Mouse (Mus musculus) ovary, adult 2 months (tissue): ENCODE measurements around the gene Krt16. TPM values are rescaled to one million over a fixed set of nuclear protein-coding genes. Genes with fewer than 3 reads are reported as not detected.

Source experiments
- polyA plus RNA-seq: library from polyadenylated mRNA; depleted of rRNA; stranded (reverse); fragments of >200 nt; gene quantifications from 2 replicates; pipeline ENCODE4 v1.2.3, GENCODE M21; 2012; rRNA removed

The Krt16 gene
- polyA plus RNA-seq: not detected in 2 replicates

DNA sequence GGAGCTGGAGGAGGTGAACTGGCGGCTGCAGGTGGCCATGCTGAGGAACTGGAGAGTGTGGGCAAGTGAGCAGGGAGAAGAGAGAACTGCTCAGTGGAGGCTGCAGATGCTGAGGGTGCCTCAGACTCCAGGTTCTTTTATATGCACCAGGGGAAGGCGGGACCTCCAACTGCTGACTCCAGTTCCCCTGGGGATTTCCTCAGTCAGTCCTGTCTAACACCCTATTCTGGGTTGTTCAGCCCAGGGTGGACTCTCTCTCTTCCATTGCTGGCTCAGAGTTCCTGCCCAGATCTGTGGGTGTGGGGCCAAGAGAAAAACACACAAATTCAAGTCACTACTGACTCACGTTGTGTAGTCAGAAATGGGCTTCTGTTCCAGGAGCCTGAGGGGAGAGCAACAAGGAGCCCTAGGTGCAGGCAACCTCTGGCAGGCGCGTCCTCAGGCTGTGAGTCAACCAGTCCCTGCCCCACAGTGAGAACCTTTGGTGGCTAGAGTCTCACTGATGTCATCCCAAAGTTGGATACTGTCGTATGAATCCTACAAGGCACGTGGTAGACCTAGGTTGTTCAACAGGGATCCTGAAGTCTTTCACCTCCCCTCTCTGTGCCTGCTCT is at the start of gene Krt16:
Gene Krt16 (minus strand): TSS at position 51 of the 614 bp plus-strand sequence.

DNA sequence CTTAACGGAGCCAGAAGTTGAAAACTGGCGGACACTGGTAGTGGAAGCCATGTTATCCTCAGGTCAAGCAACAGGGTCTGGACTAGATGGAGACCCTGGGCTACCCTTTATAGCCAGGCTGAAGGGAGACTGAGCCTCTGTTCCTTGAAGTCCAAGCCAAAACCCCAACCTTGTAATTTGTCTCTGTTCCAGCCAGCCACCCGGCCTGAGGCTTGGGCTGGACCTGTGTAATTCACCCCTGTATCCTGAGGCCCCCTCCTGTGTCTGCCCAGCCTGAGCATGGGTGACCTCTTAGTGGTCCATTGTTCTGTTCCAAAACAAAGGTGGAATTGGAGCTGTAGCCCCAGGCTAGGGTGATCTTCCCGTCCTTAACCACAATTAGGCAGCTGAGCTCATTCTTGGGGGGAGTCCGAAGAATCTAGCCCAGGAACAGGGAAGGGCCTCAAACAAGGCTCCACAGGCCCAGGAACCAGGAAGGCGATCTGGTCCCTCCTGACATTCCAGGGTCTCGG is 21.2 kb upstream of the Krt16 start, which contains the start of gene Krt42:
Gene Krt42 (minus strand): TSS at position 51 of the 512 bp plus-strand sequence.

DNA sequence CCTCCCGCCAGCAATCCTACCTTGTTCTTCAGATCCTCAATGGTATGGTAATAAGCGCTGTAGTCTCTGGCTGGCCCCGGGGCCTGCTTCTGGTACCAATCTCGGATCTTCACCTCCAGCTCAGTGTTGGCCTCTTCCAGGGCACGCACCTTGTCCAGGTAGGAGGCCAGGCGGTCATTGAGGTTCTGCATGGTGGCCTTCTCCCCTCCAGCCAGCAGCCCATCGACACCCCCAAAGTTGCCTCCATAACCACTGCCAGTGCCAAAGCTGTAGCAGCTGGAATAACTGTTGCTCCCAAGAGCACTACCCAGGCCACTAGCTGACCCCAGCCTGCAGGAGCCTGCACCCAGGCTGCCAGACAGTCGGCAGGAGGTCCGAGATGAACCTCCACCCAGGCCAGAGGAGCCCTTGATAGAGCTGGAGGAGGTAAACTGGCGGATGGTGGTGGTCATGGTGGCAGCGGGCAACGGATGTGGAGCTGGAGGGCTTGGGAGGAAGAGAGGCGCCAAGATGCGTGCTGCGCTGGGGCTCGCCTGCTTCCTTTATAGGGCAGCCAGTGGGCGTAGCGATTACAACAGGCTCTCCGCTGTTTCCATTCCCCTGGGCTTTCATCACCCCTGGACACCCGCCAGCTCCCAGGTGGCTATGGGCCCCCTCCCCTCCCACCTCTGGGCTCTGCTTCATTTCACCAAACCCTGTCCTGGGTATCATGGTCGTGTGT is 12.0 kb upstream of the Krt16 start, which contains the start of gene Krt17:
Gene Krt17 (minus strand): TSS at position 516 of the 721 bp plus-strand sequence.

DNA sequence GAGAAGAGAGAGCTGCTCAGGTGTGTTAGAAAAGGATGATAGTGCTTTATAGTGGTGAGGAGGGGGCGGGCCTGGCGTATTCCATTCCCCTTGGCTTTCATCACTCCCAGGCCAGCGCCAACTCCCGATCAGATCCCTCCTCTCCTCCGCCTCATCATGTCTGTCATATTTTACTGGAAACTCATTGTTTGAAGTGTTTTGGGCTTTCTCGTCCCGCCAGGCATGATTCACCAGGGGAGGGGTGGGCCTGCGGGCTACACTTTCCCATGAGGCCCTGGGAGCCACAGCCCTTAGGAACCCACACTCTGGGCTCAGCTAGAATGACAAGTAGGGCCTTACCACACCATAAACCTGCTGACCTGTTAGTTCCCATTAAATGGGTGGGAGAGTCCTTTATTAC is 41.2 kb downstream of the Krt16 start, which contains the start of gene Krt14:
Gene Krt14 (minus strand): TSS at position 51 of the 400 bp plus-strand sequence.

Other genes starting within 250 kb of the Krt16 start
- not detected in 2 replicates for gene Krt33a, start 232.7 kb downstream of the Krt16 start, polyA plus RNA-seq
- gene Krt33b, start 219.0 kb downstream of the Krt16 start, polyA plus RNA-seq: not detected in 2 replicates
- gene Krt34, start 207.3 kb downstream of the Krt16 start, polyA plus RNA-seq: not detected in 2 replicates
- not detected in 2 replicates for gene Krt31, start 198.4 kb downstream of the Krt16 start, polyA plus RNA-seq
- not detected in 2 replicates for gene Krt32, start 160.7 kb downstream of the Krt16 start, polyA plus RNA-seq
- gene Krt35, start 152.7 kb downstream of the Krt16 start, polyA plus RNA-seq: 0.07 TPM in 1 of 2 replicates, not detected in the other
- 0.52 and 1.2 TPM in 2 replicates for gene Krt36, start 143.3 kb downstream of the Krt16 start, polyA plus RNA-seq
- gene Krt13, start 127.3 kb downstream of the Krt16 start, polyA plus RNA-seq: 1.1 and 1.3 TPM in 2 replicates
- gene Krt15, start 113.0 kb downstream of the Krt16 start, polyA plus RNA-seq: 0.51 and 0.58 TPM in 2 replicates
- gene Krt19, start 100.2 kb downstream of the Krt16 start, polyA plus RNA-seq: 323 and 438 TPM in 2 replicates
- gene Krt9, start 55.7 kb downstream of the Krt16 start, polyA plus RNA-seq: not detected in 2 replicates
- 0.15 and 0.37 TPM in 2 replicates for gene Krt14, start 41.4 kb downstream of the Krt16 start, polyA plus RNA-seq
- gene Krt17, start 12.1 kb upstream of the Krt16 start, polyA plus RNA-seq: 1.3 and 2.0 TPM in 2 replicates
- not detected in 2 replicates for gene Krt42, start 21.0 kb upstream of the Krt16 start, polyA plus RNA-seq
- gene Eif1, start 71.0 kb upstream of the Krt16 start, polyA plus RNA-seq: 84.8 and 87.3 TPM in 2 replicates
- gene Gast, start 85.5 kb upstream of the Krt16 start, polyA plus RNA-seq: not detected in 2 replicates
- 8.1 and 8.9 TPM in 2 replicates for gene Hap1, start 107.2 kb upstream of the Krt16 start, polyA plus RNA-seq
- gene Jup, start 148.9 kb upstream of the Krt16 start, polyA plus RNA-seq: 228 and 323 TPM in 2 replicates
- gene P3h4, start 165.9 kb upstream of the Krt16 start, polyA plus RNA-seq: 234 and 294 TPM in 2 replicates
- gene Fkbp10, start 166.8 kb upstream of the Krt16 start, polyA plus RNA-seq: 206 and 218 TPM in 2 replicates
- 67.6 and 90.0 TPM in 2 replicates for gene Nt5c3b, start 192.9 kb upstream of the Krt16 start, polyA plus RNA-seq
- 0.35 and 0.58 TPM in 2 replicates for gene Klhl10, start 193.0 kb upstream of the Krt16 start, polyA plus RNA-seq
- gene Klhl11, start 223.8 kb upstream of the Krt16 start, polyA plus RNA-seq: 14.7 and 15.4 TPM in 2 replicates